Mouse (Mus musculus): ENCODE data around the gene Kctd15.

DNA sequence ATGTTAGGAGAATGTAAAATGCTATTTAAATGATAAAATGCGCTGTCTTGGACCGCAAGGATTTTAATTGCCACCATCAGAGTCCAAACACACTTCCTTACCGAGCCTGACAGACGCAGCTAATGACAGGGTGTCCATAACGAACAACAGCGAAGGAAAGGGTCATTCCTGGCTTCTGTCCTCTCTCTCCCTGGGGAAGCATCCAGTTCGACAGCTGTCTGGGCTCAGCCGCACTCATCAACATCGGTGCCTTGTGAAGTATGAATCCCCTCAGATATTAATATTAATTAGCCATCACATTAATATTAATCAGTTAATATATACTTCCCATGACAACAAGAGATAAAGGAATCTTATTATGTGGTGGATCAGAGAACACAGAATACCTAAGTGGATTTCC, 38.4 kb upstream of the Kctd15 start:
- TF ChIP-seq POLR2A (IDR thresholded peaks at IDR 0.05; ENCODE audit: insufficient read depth, low read depth, low read length) (no peak), CTCF (IDR thresholded peaks at IDR 0.05) (no peak), EP300 (IDR thresholded peaks at IDR 0.05; ENCODE audit: insufficient read depth, low read depth, low read length) (no peak)
